Mouse (Mus musculus) urinary bladder, adult 2 months (tissue): ENCODE results near the gene Asb13. TPM values are rescaled to one million over a fixed set of nuclear protein-coding genes. Genes with fewer than 3 reads are reported as not detected.
A peak's percentile ranks its signal among the peaks of the same experiment; 100 is the strongest.

Source experiments
- DNase-seq: peaks from one replicate; pipeline ENCODE4 v3.0.0; 2022; ENCODE audit warnings: low spot score
- polyA plus RNA-seq: library from polyadenylated mRNA; depleted of rRNA; stranded (reverse); fragments of >200 nt; gene quantifications from 2 replicates; pipeline ENCODE4 v1.2.3, GENCODE M21; 2012; rRNA removed

Asb13 gene
- polyA plus RNA-seq, 1 experiment: 20.6 TPM

DNA sequence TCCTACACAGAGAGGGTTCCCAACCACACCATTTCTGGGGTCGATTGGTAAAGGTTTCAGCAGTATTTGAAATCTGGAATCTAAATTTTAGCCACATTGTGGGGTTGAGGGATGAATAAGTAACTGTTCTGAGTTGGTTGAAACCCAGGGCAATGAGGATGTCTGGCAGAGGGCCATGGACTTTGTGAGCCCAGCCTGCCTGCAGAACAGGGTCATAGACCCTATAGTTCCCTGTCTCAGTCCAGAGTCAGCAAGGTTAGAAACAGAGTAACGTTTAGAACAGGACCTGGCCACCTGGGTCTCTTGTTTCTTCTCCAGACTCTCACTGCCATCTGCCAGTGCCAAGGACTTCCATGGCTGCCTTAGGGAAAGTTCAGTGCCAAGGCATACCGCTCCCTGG is 30.4 kb downstream of the Asb13 start:
- no peak for DNase-seq

DNA sequence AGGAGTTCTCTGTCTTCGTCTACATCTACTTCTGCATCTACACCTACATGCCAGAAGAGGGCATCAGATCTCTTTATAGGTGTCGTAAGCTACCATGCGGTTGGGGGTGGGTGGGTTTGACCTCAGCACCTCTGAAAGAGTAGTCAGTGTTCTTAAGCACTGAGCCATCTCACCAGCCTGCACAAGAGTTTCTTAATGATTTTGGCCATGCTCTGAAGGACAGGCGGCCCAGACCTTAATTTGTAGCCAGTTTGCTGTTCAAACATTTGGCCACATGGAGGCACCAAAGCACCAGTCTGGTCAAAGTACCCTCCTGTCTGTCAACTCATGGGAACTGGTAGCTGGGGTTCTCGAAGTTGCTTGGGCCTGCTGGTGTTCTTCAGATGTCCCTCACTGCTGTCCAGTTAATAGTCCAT is 31.5 kb downstream of the Asb13 start:
- DNase-seq: peak; percentile 59

DNA sequence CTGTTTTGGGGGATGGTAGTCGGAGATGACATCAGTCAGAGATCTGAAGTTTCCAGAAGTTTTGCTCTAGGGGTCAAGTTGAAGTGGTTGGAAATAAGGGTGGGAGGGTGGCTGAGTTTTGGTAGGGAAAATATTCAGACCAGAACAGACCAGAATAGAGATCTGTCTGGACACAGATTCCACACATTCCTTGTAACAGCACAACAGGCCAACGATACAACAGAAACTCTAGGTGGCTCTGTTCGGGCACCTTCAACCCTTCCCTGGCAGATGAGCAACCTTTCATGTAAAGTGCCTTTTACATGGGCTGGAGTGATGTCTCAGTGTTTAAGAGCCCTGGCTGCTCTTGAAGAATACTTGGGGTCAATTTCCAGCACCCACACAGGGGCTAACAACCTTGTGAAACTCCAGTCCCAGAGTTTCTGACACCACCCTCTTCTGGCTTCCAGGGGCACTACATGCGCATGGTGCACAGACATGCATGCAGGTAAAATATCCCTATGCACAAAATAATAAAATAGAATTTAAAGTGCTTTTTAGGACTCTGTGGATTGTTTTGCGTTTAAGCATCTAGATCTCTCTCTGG is 33.5 kb downstream of the Asb13 start:
- no peak for DNase-seq

DNA sequence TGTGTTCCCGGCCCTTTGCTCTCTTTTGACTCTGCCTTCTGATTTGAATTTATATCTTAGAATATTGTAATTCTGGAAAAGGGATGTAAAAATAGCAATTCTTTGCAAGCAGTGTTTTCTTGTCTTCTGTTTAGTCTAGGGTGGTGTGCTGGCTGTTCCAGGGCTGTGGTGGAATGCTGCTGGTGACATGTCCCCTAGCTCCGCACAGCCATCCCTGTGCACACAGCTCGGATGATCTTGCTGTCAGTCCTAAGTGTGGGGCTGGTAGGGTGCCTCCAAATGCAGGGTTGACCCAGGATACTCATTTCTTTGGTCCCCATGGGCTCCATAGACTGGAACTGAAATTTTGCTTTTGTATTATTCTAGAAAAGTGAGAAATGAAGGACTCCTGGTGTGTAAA is 34.2 kb downstream of the Asb13 start:
- DNase-seq: no peak

DNA sequence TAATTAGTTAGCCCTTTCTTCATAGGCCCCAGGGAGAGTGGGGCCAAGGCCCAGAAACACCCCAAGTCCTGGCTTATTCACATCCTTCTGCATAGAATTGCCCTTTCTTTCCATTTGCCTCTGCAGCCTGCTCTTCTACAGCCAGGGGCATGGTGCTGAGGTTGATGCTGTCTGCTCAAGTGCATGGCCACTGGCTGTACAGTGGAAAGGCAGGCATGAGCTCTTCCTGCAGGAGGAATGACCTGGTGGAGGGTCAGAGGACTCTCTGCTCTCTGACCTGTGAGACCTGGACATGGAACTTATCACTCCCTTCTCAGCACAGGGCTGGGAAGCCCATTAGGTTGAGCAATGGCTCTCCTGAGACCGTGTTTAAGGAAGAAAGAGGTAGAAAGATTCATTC is 35.8 kb downstream of the Asb13 start:
- DNase-seq: no peak

DNA sequence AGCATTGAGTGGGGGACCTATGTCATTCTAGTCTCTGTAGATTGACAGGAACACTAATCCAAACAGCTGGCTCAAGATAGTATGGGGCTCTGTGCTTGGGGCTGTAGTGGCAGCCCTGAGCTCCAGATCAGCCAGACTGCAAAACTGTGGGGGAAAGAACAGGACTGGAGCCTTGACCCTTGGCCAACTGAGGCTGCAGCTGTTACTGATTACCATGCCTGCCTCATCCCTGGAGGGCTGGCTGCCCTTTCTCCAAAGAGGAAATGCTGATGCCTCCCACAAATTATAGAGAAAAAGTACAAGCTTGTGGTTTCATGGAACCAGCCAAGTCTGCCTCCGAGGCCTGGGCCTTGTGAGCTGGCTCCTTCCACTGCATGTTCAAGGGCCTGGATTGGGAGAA is 36.2 kb downstream of the Asb13 start:
- DNase-seq: no peak

DNA sequence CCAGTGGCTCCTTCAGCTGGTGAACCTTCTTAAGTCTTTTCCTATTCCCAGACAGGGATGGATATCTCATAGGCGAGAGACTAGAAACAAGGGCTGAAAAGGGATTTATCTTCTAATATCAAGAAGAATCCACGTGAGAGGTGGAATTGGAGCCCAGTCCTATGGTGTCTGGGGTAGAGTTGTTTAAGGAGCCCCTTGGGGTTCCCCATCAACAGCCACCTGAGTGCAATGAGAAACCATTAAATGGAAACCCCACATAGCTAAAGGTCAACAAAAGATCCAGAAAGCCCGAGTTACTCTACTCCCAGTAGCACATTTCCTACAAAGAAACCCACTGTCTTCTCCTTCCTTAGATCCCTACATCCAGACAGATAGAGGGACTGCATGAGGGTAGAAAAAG is 39.3 kb downstream of the Asb13 start:
- no peak for DNase-seq

DNA sequence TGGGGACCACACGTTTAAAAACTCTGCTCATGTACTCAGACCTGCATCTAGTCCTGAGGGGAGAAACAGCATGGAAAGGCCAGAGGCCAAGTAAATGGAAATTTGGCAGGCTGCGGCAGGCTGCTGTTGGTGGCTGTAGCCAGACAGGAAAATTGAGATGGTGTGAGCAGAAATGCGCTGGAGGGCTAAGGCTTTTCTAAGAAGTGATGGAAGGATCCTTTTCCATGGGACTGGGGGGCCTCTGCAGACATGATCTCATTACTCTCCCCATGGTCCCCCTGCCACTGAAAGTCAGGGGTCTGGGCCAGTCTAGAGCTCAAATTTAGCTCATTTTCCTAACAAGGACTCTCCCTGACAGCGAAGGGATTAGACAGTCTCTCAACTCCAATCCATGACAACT is 39.8 kb downstream of the Asb13 start:
- no peak for DNase-seq

DNA sequence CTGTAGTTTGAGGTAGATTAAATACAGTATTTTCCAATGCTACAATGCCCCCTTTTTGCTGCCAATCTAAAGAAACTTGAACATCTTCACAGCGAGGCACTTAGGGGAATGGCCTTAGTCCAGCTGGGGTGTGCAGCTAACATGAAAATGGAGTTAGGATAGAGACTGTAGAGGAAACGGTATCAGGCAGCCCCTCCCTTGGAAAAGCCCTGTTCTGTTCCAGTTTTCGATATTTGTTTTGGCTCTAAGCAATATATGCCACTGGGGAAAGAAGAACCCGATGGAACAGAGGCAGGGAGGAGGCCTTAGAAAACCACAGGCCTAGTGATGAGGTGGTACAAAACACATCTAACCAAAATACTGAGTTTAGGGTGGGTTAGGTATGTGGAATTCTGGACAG is 42.0 kb downstream of the Asb13 start:
- DNase-seq: no peak

DNA sequence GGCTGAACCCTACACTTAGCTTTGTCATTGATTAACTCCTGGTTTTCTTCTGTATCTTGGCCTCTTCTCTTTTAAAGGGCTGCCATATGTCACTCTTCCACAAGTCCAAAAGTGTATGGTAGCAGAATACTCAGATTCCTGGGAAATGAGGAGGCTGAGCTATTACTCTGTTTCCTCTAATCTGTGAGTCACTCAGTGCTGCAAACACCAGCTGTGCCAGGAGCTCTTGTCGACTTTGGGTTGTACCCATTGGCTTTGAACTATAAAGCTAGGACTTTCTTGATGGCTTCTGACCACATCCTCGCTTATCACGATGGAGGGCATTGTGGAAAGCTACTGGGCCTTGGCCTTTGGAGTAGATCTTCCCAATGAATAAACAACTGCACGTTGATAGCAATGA is 45.3 kb downstream of the Asb13 start:
- DNase-seq: no peak

DNA sequence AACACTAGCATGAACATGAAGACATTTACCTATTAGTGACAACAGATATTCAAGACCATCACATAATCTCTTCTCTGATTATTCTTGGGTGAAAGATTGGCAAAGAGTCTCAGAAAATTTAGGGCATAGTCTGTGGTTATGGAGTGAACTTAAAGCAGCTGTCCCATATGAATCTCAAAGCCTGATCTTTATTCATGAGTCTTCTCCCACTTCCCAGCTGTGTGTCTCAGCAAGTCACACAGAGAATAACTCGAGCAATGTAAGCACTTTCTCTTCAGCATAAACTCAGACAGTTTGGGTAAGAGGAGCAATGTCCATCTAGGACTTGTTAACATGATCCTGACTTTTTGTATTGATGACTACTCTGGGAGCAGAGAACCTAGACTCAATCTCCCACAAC is 52.5 kb downstream of the Asb13 start:
- no peak for DNase-seq

DNA sequence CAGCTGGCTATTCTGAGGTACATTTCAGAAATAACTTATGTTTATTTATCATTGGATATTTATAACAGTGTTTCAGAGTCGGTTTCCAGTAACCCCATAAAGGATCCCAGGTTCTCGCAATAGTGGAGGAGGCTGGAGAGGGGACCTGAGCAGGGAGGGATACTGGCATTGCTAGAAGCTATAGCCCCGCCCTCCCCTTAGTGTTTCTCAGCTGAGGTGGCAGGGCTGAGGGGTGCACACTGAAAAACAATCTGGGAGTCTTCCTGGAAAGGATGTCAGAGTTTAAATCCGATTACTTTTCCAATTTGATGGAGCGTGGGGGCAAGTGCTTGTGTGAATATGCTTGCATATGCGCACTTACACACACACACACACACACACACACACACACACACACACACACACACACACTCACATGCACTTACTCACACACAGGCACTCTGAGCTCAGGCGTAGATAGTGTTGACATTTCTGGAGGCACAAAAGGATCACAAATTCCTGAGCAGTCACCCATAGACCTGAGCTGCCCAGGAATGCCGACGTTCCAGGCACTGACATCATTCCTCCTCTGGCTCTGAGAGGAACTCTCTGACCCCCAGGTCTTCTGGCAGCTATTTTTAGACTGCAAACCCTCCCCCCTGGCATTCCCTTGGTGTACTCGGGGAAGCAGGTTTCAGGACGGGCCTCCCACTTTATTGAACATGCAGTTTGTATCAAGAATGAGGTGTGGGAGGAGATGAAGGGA is 60.9 kb downstream of the Asb13 start:
- no peak for DNase-seq

DNA sequence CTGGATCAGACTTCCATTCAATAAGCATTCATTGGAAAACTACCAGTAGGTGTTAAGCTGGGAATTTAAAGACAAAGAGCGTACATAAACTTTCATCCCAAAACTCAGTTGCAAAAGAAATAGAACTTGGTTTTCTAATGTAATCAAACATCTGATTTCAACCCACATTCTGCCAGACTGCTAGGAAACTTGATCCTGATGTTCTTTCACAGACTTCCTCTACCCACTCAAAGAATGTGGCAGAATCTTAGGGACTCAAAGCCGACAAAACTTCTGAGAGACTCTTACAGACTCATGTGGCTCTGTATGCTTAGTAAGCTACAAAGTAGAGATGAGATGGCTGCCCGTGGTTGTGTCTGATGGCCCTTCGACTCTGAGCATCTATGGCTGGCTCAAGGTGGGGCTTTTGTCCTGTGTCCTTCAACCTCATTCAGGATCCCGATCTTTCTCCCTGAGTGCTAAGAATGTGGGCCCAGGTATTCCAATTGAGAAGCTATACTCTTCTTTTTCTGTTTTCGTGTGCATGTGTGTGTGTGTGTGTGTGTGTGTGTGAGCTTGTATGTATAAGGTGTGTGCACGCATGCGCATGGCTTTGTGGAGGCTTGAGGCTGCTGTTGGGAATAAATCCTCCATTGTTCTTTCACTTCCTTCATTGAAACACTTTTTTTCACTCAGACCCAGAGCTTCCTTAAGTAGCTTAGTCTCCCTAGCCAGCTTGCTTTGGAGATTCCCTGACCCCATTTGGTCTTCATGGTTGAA is 63.3 kb downstream of the Asb13 start:
- no peak for DNase-seq

DNA sequence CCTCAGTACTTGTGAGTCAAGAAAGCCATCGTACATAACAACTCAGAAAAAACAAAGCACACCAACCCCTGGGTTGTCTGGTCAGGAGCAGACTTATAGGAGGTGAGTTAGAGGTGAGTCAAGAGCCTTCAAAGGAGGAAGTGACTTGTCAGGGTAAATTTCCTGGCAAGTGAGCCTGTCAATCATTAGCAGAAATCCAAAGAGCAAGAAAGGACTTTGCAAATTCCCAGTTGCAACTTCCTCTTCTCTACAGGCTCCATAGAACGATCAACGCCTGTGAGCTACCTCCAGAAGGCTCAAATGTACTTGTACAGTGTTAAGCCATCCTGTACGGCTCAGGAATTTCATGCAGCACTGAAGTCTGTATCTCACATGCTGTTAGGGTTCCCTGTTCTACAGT is 66.9 kb downstream of the Asb13 start:
- DNase-seq: no peak

Other genes with a start within 250 kb of the Asb13 start
- gene Gdi2, start 96.0 kb upstream of the Asb13 start, polyA plus RNA-seq: 198 and 224 TPM in 2 replicates
- gene Fam208b, start 22.9 kb upstream of the Asb13 start, polyA plus RNA-seq: 14.1 and 16.1 TPM in 2 replicates
- 0.13 and 0.19 TPM in 2 replicates for gene Calml3, start 170.3 kb downstream of the Asb13 start, polyA plus RNA-seq
- not detected in 2 replicates for gene Calm4, start 203.7 kb downstream of the Asb13 start, polyA plus RNA-seq
- not detected in 2 replicates for gene Calm5, start 220.1 kb downstream of the Asb13 start, polyA plus RNA-seq